Mouse (Mus musculus) stomach, embryonic 14.5 days (tissue): ENCODE measurements around the gene Arfgap2. TPM values are rescaled to one million over a fixed set of nuclear protein-coding genes. Genes with fewer than 3 reads are reported as not detected.

Source experiments
- ATAC-seq: fragments of 200-750 bp; cut with Nextera tagmentation; 2 replicates; pipeline ENCODE4 v1.8.0; 2017; ENCODE audit warnings: low read depth, moderate TSS enrichment; ENCODE audit not compliant: insufficient number of reproducible peaks, insufficient read depth, low FRiP score
- H3K27ac ChIP-seq: fragments of 300-500 bp; sonication (generic); 2 replicates; pipeline ENCODE4 v1.5.1; 2014; ENCODE audit warnings: mild to moderate bottlenecking, low read length, moderate library complexity, mixed read lengths
- H3K27me3 ChIP-seq: fragments of 300-500 bp; sonication (generic); 2 replicates; pipeline ENCODE4 v1.6.1; 2014; ENCODE audit warnings: low read length, control low read depth, mixed read lengths; ENCODE audit not compliant: control insufficient read depth, insufficient read depth
- H3K36me3 ChIP-seq: fragments of 300-500 bp; sonication (generic); 2 replicates; pipeline ENCODE4 v1.6.1; 2014; ENCODE audit warnings: mild to moderate bottlenecking, control low read depth, low read length, moderate library complexity, mixed read lengths; ENCODE audit not compliant: control insufficient read depth, insufficient read depth
- H3K4me1 ChIP-seq: fragments of 300-500 bp; sonication (generic); 2 replicates; pipeline ENCODE4 v1.6.1; 2014; ENCODE audit warnings: low read length, control low read depth, mixed read lengths; ENCODE audit not compliant: control insufficient read depth, insufficient read depth
- H3K4me2 ChIP-seq: fragments of 300-500 bp; sonication (generic); replicated peaks from 2 replicates; pipeline ENCODE4 v1.6.1; 2014; ENCODE audit warnings: low read depth, low read length, control low read depth
- H3K4me3 ChIP-seq: fragments of 300-500 bp; sonication (generic); 2 replicates; pipeline ENCODE4 v1.5.1; 2014; ENCODE audit warnings: low read depth, low read length, control low read depth
- H3K9ac ChIP-seq: fragments of 300-500 bp; sonication (generic); replicated peaks from 2 replicates; pipeline ENCODE4 v1.6.1; 2014; ENCODE audit warnings: low read depth, mild to moderate bottlenecking, control low read depth, low read length, moderate library complexity, mixed read lengths
- H3K9me3 ChIP-seq: fragments of 300-500 bp; sonication (generic); 2 replicates; pipeline ENCODE4 v1.6.1; 2016; ENCODE audit warnings: low read depth, low read length, control low read depth; ENCODE audit not compliant: control insufficient read depth
- whole genome bisulfite sequencing: fragments of 180-500 bp; shearing (Covaris S2); extraction: QIAGEN DNeasy Blood & Tissue Kit; methylation state at CpG from one replicate; pipeline ENCODE4 v1.1.7; 2014; 5-methylcytosine and 5-hydroxymethylcytosine counted together
- polyA plus RNA-seq: library from polyadenylated mRNA; unstranded; fragments of >200 nt; fragmentation: Nextera tagmentation; extraction: Ambion mirVana; gene quantifications from 2 replicates; pipeline ENCODE4 v1.2.1, GENCODE M21; 2014

Gene Arfgap2
- polyA plus RNA-seq, 1 experiment from 2014 or later: 65.1 TPM

- Histone ChIP-seq H3K27me3 (no peaks in the 10 kb centered on the region), H3K27ac (no peak overlapping the region), H3K9ac (no peak overlapping the region), H3K4me1 (0 out of 2 replicates have a peak, but pooled peaks cover 5% of the 10 kb centered on the region), H3K4me2 (no peak overlapping the region), H3K9me3 (no peaks in the 10 kb centered on the region), H3K4me3 (no peak overlapping the region), H3K36me3 (no peaks in the 10 kb centered on the region)
- no peak for ATAC-seq
- 63% methylated on average over 3 of the region's 3 CpGs for WGBS
Observed at GRCm38 (mm10) chr2:91309546-91309945, 44.8 kb downstream of the Arfgap2 start.

DNA sequence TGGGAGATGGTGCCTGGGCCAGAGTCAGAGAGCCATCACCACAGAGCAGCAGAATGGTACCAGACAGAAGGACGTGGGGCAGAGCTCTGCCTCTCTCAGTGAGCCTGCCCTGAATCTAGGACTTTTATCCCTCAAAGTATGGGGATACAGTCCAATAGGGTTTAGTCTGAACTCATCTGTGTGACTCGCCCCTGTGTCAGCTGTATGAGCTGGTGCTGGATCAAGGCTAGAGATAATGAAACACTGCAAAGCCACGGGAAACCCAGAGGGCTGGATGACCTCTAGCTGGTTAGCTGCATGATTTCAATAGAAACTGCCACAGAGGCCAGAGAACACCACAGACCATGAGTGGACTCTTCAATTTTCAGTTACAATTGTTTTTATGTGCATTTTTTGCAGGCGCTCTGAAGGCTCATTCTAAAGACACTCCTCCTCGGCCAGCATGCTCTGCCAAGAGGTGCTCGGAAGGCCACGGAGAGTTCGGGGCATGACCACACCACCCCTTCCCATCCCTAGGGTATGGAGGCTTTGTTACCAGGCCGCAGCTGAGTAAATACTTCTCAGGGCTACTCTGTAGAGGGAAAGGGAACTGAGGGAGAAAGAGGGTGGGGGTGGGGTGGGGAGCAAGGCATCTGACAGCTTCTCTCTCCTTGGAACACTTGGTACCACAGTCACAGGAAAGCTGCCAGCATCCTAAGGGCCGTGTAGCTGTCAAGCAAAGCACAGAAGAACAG, 48.0 kb downstream of the Arfgap2 start:
- Histone ChIP-seq H3K36me3 (no peaks in the 10 kb centered on the region; the same call in 1 of the 2 replicates), H3K4me3 (no peak overlapping the region), H3K27ac (peak overlapping the region; percentile 23; the same call in 1 of the 2 replicates), H3K9me3 (no peaks in the 10 kb centered on the region), H3K4me1 (0 out of 2 replicates have a peak, but pooled peaks cover 5% of the 10 kb centered on the region), H3K4me2 (no peak overlapping the region), H3K27me3 (no peaks in the 10 kb centered on the region), H3K9ac (no peak overlapping the region)
- ATAC-seq: peak; percentile 56; the same call in 1 of the 2 replicates
- WGBS: 53% methylated on average over 10 of the region's 10 CpGs

DNA sequence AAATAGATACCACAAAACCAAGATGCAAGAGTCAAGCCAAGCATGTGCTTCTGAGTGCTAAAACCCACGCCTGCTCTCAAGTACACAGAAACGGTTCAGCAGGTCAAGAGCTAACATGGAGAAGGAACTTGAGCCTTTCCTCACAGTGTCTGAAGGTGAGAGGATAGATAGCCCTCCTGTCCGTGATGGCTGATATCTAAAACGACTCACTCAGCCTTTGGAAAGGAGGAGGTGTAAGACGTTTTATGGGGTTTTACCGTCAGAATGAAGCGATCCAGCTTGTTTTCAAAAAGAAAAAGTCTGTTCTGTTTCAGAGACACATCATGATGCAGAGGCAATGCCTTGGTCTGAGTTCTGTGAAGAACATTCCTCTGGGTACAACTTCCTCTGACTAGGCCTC, 49.4 kb downstream of the Arfgap2 start:
- Histone ChIP-seq H3K4me3 (no peak overlapping the region), H3K27me3 (no peaks in the 10 kb centered on the region), H3K4me1 (0 out of 2 replicates have a peak, but pooled peaks cover 3% of the 10 kb centered on the region), H3K9ac (no peak overlapping the region), H3K27ac (no peak overlapping the region), H3K4me2 (no peak overlapping the region), H3K9me3 (no peaks in the 10 kb centered on the region), H3K36me3 (no peaks in the 10 kb centered on the region; the same call in 1 of the 2 replicates)
- ATAC-seq: no peak
- 79% methylated on average over 7 of the region's 7 CpGs for WGBS

GRCm38 (mm10) chr2:91320559-91321529, 56.1 kb downstream of the Arfgap2 start:
- ATAC-seq: 0 out of 2 replicates have a peak, but pooled peaks have one; percentile 49

GRCm38 (mm10) chr2:91321923-91322322, 57.1 kb downstream of the Arfgap2 start:
- no peaks in the 10 kb centered on the region for H3K9me3 ChIP-seq
- H3K36me3 ChIP-seq: no peaks in the 10 kb centered on the region
- H3K4me3 ChIP-seq: no peak overlapping the region
- no peak overlapping the region for H3K4me2 ChIP-seq
- WGBS: 81% methylated on average over 2 of the region's 2 CpGs
- H3K27ac ChIP-seq: no peak overlapping the region
- no peak for ATAC-seq
- H3K9ac ChIP-seq: no peak overlapping the region
- H3K4me1 ChIP-seq: peaks cover 3% of the 10 kb centered on the region; the same call in 1 of the 2 replicates
- H3K27me3 ChIP-seq: no peaks in the 10 kb centered on the region

More at GRCm38 (mm10) chr2:91320559-91321529, 56.1 kb downstream of the Arfgap2 start:
- Histone ChIP-seq H3K4me2 (no peak overlapping the region), H3K4me3 (no peak overlapping the region), H3K27ac (no peak overlapping the region), H3K36me3 (no peaks in the 10 kb centered on the region), H3K4me1 (no peaks in the 10 kb centered on the region), H3K9me3 (no peaks in the 10 kb centered on the region), H3K9ac (no peak overlapping the region), H3K27me3 (no peaks in the 10 kb centered on the region)
- 70% methylated on average over 10 of the region's 10 CpGs for WGBS

DNA sequence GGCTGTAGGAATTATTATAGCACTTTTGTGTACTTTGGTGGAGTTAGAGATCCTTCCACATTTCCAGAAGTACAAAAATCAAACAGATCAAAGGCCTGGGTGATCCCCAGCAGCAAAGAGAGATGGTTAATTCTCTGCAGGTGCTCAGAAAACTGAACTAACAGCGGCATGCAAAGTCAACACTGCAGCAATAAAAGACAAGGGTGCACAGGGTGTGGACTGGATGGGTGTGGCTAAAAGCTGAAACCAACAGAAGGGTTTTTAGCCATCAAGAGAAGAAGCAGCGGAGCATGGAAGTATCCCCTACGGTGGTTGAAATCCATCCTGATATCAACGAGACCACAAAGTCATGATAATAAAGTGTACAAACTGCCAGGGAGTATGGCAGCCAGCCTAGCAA, 57.7 kb downstream of the Arfgap2 start:
- WGBS: 66% methylated on average over 4 of the region's 4 CpGs
- Histone ChIP-seq H3K27me3 (no peaks in the 10 kb centered on the region), H3K4me1 (peaks cover 5% of the 10 kb centered on the region; the same call in 1 of the 2 replicates), H3K4me3 (no peak overlapping the region), H3K36me3 (no peaks in the 10 kb centered on the region), H3K4me2 (no peak overlapping the region), H3K9ac (no peak overlapping the region), H3K9me3 (no peaks in the 10 kb centered on the region), H3K27ac (peak overlapping the region; percentile 63; the same call in 1 of the 2 replicates)
- no peak; the same call in 1 of the 2 replicates for ATAC-seq

DNA sequence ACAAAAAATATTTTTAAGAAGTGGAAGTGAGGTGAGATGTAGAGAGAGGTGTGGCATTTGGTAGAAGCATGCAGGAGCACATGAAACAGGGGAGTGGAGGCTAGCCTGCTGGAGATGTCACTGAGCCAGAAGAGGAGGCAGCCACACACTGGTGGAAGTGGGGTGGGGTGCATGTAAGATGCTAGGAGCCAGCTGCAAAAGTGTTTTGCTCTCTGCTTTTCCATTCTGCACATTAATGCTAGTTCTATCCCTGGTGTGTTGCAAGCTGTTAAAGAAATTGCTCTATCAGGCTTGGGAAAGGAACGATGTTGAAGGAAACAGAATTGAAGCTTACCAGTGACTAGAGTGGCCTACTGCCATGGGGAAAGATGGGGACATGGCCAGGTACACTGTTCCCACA, 59.6 kb downstream of the Arfgap2 start:
- Histone ChIP-seq H3K36me3 (no peaks in the 10 kb centered on the region), H3K9ac (no peak overlapping the region)
- ATAC-seq: no peak

GRCm38 (mm10) chr2:91324761-91325421, 60.1 kb downstream of the Arfgap2 start:
- no peak for ATAC-seq
- H3K9me3 ChIP-seq: no peaks in the 10 kb centered on the region
- H3K4me2 ChIP-seq: no peak overlapping the region
- no peaks in the 10 kb centered on the region for H3K27me3 ChIP-seq
- H3K9ac ChIP-seq: no peak overlapping the region
- H3K4me3 ChIP-seq: no peak overlapping the region
- 61% methylated on average over 15 of the region's 15 CpGs for WGBS
- H3K27ac ChIP-seq: no peak overlapping the region
- H3K36me3 ChIP-seq: no peaks in the 10 kb centered on the region
- peaks cover 5% of the 10 kb centered on the region; the same call in 1 of the 2 replicates for H3K4me1 ChIP-seq

More for the DNA sequence above, 59.6 kb downstream of the Arfgap2 start:
- no peaks in the 10 kb centered on the region for H3K27me3 ChIP-seq
- H3K4me3 ChIP-seq: no peak overlapping the region
- WGBS: 84% methylated on average over 1 of the region's 1 CpGs
- no peak overlapping the region for H3K4me2 ChIP-seq
- no peak overlapping the region for H3K27ac ChIP-seq
- H3K4me1 ChIP-seq: peaks cover 5% of the 10 kb centered on the region; the same call in 1 of the 2 replicates
- H3K9me3 ChIP-seq: no peaks in the 10 kb centered on the region
